Mouse (Mus musculus): ENCODE results near the gene Med26. TPM values are rescaled to one million over a fixed set of nuclear protein-coding genes. Genes with fewer than 3 reads are reported as not detected.

Gene Med26
- total RNA-seq, 1 experiment from 2014 or later: 10.0 TPM

GRCm38 (mm10) chr8:72547122-72547801 is 808 bp downstream of the Med26 start:
- DNase-seq: peak; percentile 55

GRCm38 (mm10) chr8:72539234-72539633 is 8.8 kb downstream of the Med26 start:
- peak; percentile 23 for DNase-seq

- peak; percentile 27 for DNase-seq
These were observed 13.2 kb downstream of the Med26 start for GRCm38 (mm10) chr8:72534888-72535287.

- no peak for DNase-seq
These were observed 16.0 kb downstream of the Med26 start for GRCm38 (mm10) chr8:72532103-72532502.

GRCm38 (mm10) chr8:72521888-72522287 is 26.2 kb downstream of the Med26 start:
- no peak for DNase-seq

GRCm38 (mm10) chr8:72517421-72517988 is 30.6 kb downstream of the Med26 start:
- DNase-seq: no peak

- DNase-seq: no peak
These were observed 34.9 kb downstream of the Med26 start for GRCm38 (mm10) chr8:72513158-72513557.

GRCm38 (mm10) chr8:72512648-72513047 is 35.4 kb downstream of the Med26 start:
- no peak for DNase-seq

- no peak for DNase-seq
These were observed 40.6 kb downstream of the Med26 start for GRCm38 (mm10) chr8:72507505-72507904.

- DNase-seq: no peak
These were observed 43.3 kb downstream of the Med26 start for GRCm38 (mm10) chr8:72504637-72505314.

- DNase-seq: no peak
These were observed 43.9 kb downstream of the Med26 start for GRCm38 (mm10) chr8:72504137-72504536.

- DNase-seq: no peak
These were observed 47.5 kb downstream of the Med26 start for GRCm38 (mm10) chr8:72500521-72500931.

- DNase-seq: no peak
These were observed 48.4 kb downstream of the Med26 start for GRCm38 (mm10) chr8:72499521-72500284.

GRCm38 (mm10) chr8:72498527-72498926 is 49.5 kb downstream of the Med26 start:
- no peak for DNase-seq

- no peak for DNase-seq
These were observed 50.2 kb downstream of the Med26 start for GRCm38 (mm10) chr8:72497911-72498310.

- DNase-seq: no peak
These were observed 51.9 kb downstream of the Med26 start for GRCm38 (mm10) chr8:72496217-72496616.

- no peak for DNase-seq
These were observed 52.5 kb downstream of the Med26 start for GRCm38 (mm10) chr8:72495411-72496111.

- no peak for DNase-seq
These were observed 54.7 kb downstream of the Med26 start for GRCm38 (mm10) chr8:72493381-72493780.

GRCm38 (mm10) chr8:72492622-72493081 is 55.4 kb downstream of the Med26 start:
- peak; percentile 100 for DNase-seq

GRCm38 (mm10) chr8:72491680-72492621 is 56.1 kb downstream of the Med26 start, which contains the start of gene Slc35e1:
Gene Slc35e1 (minus strand): TSS chr8:72492614.
- peak; percentile 55 for DNase-seq

- no peak for DNase-seq
These were observed 57.1 kb downstream of the Med26 start for GRCm38 (mm10) chr8:72491017-72491416.
